18 mouse cellular contexts compared by ENCODE assay signal in the genomic region with DNA sequence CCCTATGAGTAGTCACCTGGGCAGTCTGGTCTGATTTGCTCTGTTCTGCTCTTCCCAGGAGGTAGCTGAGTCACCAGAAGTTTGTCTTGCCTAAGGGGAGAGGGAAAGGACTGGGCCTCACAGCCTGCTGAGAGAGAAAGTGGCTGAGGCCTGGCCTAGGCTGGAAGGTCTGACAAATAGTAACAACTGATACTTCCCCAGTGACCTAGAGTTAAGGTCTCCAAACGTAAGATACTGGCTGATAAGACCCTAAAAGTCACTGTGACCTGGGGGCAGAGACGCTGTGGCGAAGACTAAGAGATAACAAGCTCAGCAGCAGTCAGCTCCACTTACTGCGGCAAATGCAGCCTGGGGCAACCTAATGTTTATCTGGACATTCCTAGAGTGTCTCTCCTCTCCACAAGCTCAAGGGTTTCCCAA. TPM values are rescaled to one million over a fixed set of nuclear protein-coding genes. Genes with fewer than 3 reads are reported as not detected.
DNase-seq lines count a peak whose midpoint lies in the region; ATAC-seq lines count a peak whose summit lies in the region.
"Had no signal": no experiment of that assay in that cellular context is flagged by ENCODE, and none has a peak within 500 bp of the region (broad histone marks: within the 10 kb centered on the region; RNA-seq: fewer than 3 reads in every experiment).

No protein-coding gene starts in this region.

- H3K4me1 ChIP-seq in heart, embryonic 10.5 days = peaks cover 40% of the 10 kb centered on the region
- peaks cover 20% of the 10 kb centered on the region; the same call in 1 of the 2 replicates for H3K4me1 ChIP-seq in neural tube, embryonic 13.5 days (replicated peaks)
- H3K4me1 ChIP-seq in intestine, embryonic 16.5 days (ENCODE audit: control insufficient read depth, insufficient read depth, low read length) = peaks cover 6% of the 10 kb centered on the region
- peaks cover 10% of the 10 kb centered on the region for H3K4me1 ChIP-seq in forebrain, embryonic 10.5 days
- H3K4me1 ChIP-seq: midbrain, embryonic 12.5 days had no signal

- intact Hi-C loops in heart, postnatal 36 days (cut with DNase I) = loop anchor here (2.0 kb wide), 1 partner anchor 17 kb away; no protein-coding TSS in a partner anchor

- peak overlapping the region; percentile 76 for H3K27ac ChIP-seq in heart, embryonic 10.5 days
- H3K27ac ChIP-seq in neural tube, embryonic 13.5 days (replicated peaks) = peak overlapping the region; percentile 9; the same call in 1 of the 2 replicates
- 0 out of 2 replicates have a peak overlapping the region, but pooled peaks have one; percentile 17 for H3K27ac ChIP-seq in intestine, embryonic 16.5 days (ENCODE audit: low read length)
- no peak overlapping the region for H3K27ac ChIP-seq in forebrain, embryonic 10.5 days
- H3K27ac ChIP-seq: embryonic facial prominence, embryonic 12.5 days; forebrain, embryonic 12.5 days; midbrain, embryonic 12.5 days had no signal

- H3K4me3 ChIP-seq in heart, embryonic 10.5 days = peak overlapping the region; percentile 36; the same call in 1 of the 2 replicates
- H3K4me3 ChIP-seq in neural tube, embryonic 13.5 days = no peak overlapping the region
- no peak overlapping the region for H3K4me3 ChIP-seq in intestine, embryonic 16.5 days (ENCODE audit: low read length)
- no peak overlapping the region for H3K4me3 ChIP-seq in forebrain, embryonic 10.5 days
- H3K4me3 ChIP-seq: embryonic facial prominence, embryonic 12.5 days; forebrain, embryonic 12.5 days; midbrain, embryonic 12.5 days had no signal

- peaks cover 11% of the 10 kb centered on the region; the same call in 1 of the 2 replicates for H3K36me3 ChIP-seq in heart, embryonic 10.5 days
- 0 out of 2 replicates have a peak, but pooled peaks cover 10% of the 10 kb centered on the region for H3K36me3 ChIP-seq in neural tube, embryonic 13.5 days
- no peaks in the 10 kb centered on the region for H3K36me3 ChIP-seq in intestine, embryonic 16.5 days (ENCODE audit: control insufficient read depth, insufficient read depth, low read length)
- peaks cover 55% of the 10 kb centered on the region for H3K36me3 ChIP-seq in forebrain, embryonic 10.5 days (replicated peaks)

- no peak overlapping the region for H3K9ac ChIP-seq in neural tube, embryonic 13.5 days
- no peak overlapping the region for H3K9ac ChIP-seq in intestine, embryonic 16.5 days (ENCODE audit: low read depth, low read length)
- H3K9ac ChIP-seq: embryonic facial prominence, embryonic 12.5 days; forebrain, embryonic 12.5 days; midbrain, embryonic 12.5 days had no signal

- no peak for ATAC-seq in neural tube, embryonic 13.5 days (ENCODE audit: low read depth)
- no peak for ATAC-seq in intestine, embryonic 16.5 days
- ATAC-seq in megakaryocyte-erythroid progenitor cell, adult 5-6 weeks (replicated peaks; ENCODE audit: low FRiP score, low TSS enrichment, poor library complexity, severe bottlenecking) = peak; percentile 92
- ATAC-seq: activated CD4-positive, CD25-positive, alpha-beta regulatory T cell, adult 4 months had no signal

- H3K27me3 ChIP-seq in heart, embryonic 10.5 days (ENCODE audit: insufficient read depth, poor library complexity, severe bottlenecking) = no peaks in the 10 kb centered on the region
- H3K27me3 ChIP-seq in neural tube, embryonic 13.5 days = no peaks in the 10 kb centered on the region
- H3K27me3 ChIP-seq in intestine, embryonic 16.5 days (replicated peaks; ENCODE audit: control insufficient read depth, insufficient read depth, low read length) = no peaks in the 10 kb centered on the region
- H3K27me3 ChIP-seq in forebrain, embryonic 10.5 days (ENCODE audit: poor library complexity, severe bottlenecking) = no peaks in the 10 kb centered on the region
- H3K27me3 ChIP-seq: embryonic facial prominence, embryonic 12.5 days; forebrain, embryonic 12.5 days; midbrain, embryonic 12.5 days had no signal

- under 1% methylated on average over 4 of the region's 4 CpGs for WGBS in heart, embryonic 10.5 days
- WGBS in neural tube, embryonic 13.5 days = 71% methylated on average over 4 of the region's 4 CpGs
- 38% methylated on average over 4 of the region's 4 CpGs for WGBS in intestine, embryonic 16.5 days
- WGBS in forebrain, embryonic 10.5 days = 60% methylated on average over 4 of the region's 4 CpGs

- H3K9me3 ChIP-seq in heart, embryonic 10.5 days = 0 out of 2 replicates have a peak, but pooled peaks cover 4% of the 10 kb centered on the region
- H3K9me3 ChIP-seq in neural tube, embryonic 13.5 days = no peaks in the 10 kb centered on the region
- no peaks in the 10 kb centered on the region for H3K9me3 ChIP-seq in intestine, embryonic 16.5 days (ENCODE audit: control insufficient read depth, low read length)
- peaks cover 9% of the 10 kb centered on the region; the same call in 1 of the 2 replicates for H3K9me3 ChIP-seq in forebrain, embryonic 10.5 days
- H3K9me3 ChIP-seq: embryonic facial prominence, embryonic 12.5 days; forebrain, embryonic 12.5 days; midbrain, embryonic 12.5 days had no signal

- peak; percentile 76 for DNase-seq in heart, embryonic 10.5 days (ENCODE audit: low spot score)
- no peak for DNase-seq in heart, postnatal 36 days
- DNase-seq in neural tube, embryonic 10.5 days (ENCODE audit: extremely low spot score, low spot score) = no peak
- no peak for DNase-seq in forebrain, embryonic 10.5 days (ENCODE audit: extremely low spot score, low spot score)
- no peak for DNase-seq in layer of hippocampus, adult 18-20 months (ENCODE audit: low spot score in 2 of 2)
- DNase-seq: B cell, adult 2 months; cerebellum, adult 9-11 months; kidney, adult 18-20 months; lung, postnatal 10 days; spleen, adult 18-20 months; thymus, adult 18-20 months had no signal

- H3K4me2 ChIP-seq in neural tube, embryonic 13.5 days = no peak overlapping the region
- H3K4me2 ChIP-seq in intestine, embryonic 16.5 days (ENCODE audit: low read depth, low read length) = no peak overlapping the region
- H3K4me2 ChIP-seq: embryonic facial prominence, embryonic 12.5 days; forebrain, embryonic 12.5 days; midbrain, embryonic 12.5 days had no signal

RNA-seq across cellular contexts. Expression of a gene that starts 13.1 kb away (rescaled TPM):
- polyA plus RNA-seq in heart, embryonic 10.5 days (2016; fragmentation: Nextera tagmentation; extraction: Ambion mirVana) = 18.3 and 20.0 TPM in 2 replicates
- 10 to 100 TPM; 32.0 to 35.1 TPM for total RNA-seq in heart, postnatal 36 days (2021)
- 30.8 and 31.2 TPM in 2 replicates for polyA plus RNA-seq in neural tube, embryonic 13.5 days (2015; fragmentation: Nextera tagmentation; extraction: Ambion mirVana)
- polyA plus RNA-seq in intestine, embryonic 16.5 days (2015; fragmentation: Nextera tagmentation; extraction: Ambion mirVana) = 7.3 and 7.8 TPM in 2 replicates
- total RNA-seq in megakaryocyte-erythroid progenitor cell, adult 5-6 weeks (2014; fragmentation: Nextera tagmentation) = 11.1 and 14.3 TPM in 2 replicates
- 8.0 and 8.6 TPM in 2 replicates for total RNA-seq in megakaryocyte-erythroid progenitor cell, adult 5-6 weeks (2017)
- polyA plus RNA-seq in forebrain, embryonic 10.5 days (2016; fragmentation: Nextera tagmentation; extraction: Ambion mirVana) = 30.3 and 32.2 TPM in 2 replicates
- total RNA-seq in layer of hippocampus, adult 18-20 months (2021) = 100 to 1,000 TPM; 125 to 128 TPM
